Mouse (Mus musculus) hindbrain, embryonic 15.5 days (tissue): ENCODE measurements around the gene Prkcz. TPM values are rescaled to one million over a fixed set of nuclear protein-coding genes. Genes with fewer than 3 reads are reported as not detected.

ENCODE experiments used
- ATAC-seq: fragments of 200-750 bp; cut with Nextera tagmentation; 2 replicates; pipeline ENCODE4 v1.8.0; 2017; ENCODE audit warnings: low read depth, moderate number of reproducible peaks, moderate TSS enrichment; ENCODE audit not compliant: low FRiP score
- H3K27ac ChIP-seq: fragments of 300-500 bp; sonication (generic); replicated peaks from 2 replicates; pipeline ENCODE4 v1.5.1; 2015; ENCODE audit warnings: mild to moderate bottlenecking, inconsistent platforms
- H3K27me3 ChIP-seq: fragments of 300-500 bp; sonication (generic); 2 replicates; pipeline ENCODE4 v1.6.1; 2015; ENCODE audit warnings: control low read depth, inconsistent platforms
- H3K36me3 ChIP-seq: fragments of 300-500 bp; sonication (generic); 2 replicates; pipeline ENCODE4 v1.6.1; 2015; ENCODE audit warnings: control low read depth, inconsistent platforms
- H3K4me1 ChIP-seq: fragments of 300-500 bp; sonication (generic); replicated peaks from 2 replicates; pipeline ENCODE4 v1.6.1; 2015; ENCODE audit warnings: control low read depth, inconsistent platforms
- H3K4me2 ChIP-seq: fragments of 300-500 bp; sonication (generic); 2 replicates; pipeline ENCODE4 v1.6.1; 2015; ENCODE audit warnings: moderate library complexity, mild to moderate bottlenecking, inconsistent platforms
- H3K4me3 ChIP-seq: fragments of 300-500 bp; sonication (generic); 2 replicates; pipeline ENCODE4 v1.5.1; 2015; ENCODE audit warnings: mild to moderate bottlenecking, inconsistent platforms
- H3K9ac ChIP-seq: fragments of 300-500 bp; sonication (generic); 2 replicates; pipeline ENCODE4 v1.6.1; 2015; ENCODE audit warnings: inconsistent platforms
- H3K9me3 ChIP-seq: fragments of 300-500 bp; sonication (generic); 2 replicates; pipeline ENCODE4 v1.6.1; 2016; ENCODE audit warnings: control low read depth, inconsistent platforms
- WGBS: fragments of 180-500 bp; shearing (Covaris S2); methylation state at CpG from one replicate; pipeline ENCODE4 v1.1.7; 2015; 5-methylcytosine and 5-hydroxymethylcytosine counted together
- polyA plus RNA-seq: library from polyadenylated mRNA; unstranded; fragments of >200 nt; fragmentation: Nextera tagmentation; extraction: Ambion mirVana; gene quantifications from 2 replicates; pipeline ENCODE4 v1.2.1, GENCODE M21; 2015

Prkcz gene
- polyA plus RNA-seq, 1 experiment from 2014 or later = 87.2 TPM

DNA sequence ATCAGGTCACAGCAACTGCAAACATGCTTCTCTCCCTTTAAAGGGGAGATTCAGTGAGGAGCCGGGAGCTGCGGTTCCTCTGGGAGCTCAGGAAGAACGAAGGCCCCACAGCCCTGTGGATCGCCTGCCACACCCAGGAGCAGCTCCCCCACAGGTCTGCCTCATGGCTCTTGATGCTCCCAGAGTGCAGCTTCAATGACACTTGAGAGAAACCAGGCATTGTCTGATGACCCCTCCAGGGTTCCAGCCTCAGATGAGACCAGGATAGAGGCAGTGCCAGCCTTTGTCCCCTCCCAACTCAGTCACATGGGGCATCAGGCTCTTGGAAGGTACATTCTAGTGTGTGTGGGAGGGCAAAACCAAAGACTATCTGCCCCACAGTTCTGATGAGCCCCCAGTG is 59.2 kb downstream of the Prkcz start:
- peaks cover 31% of the 10 kb centered on the region for H3K4me1 ChIP-seq

DNA sequence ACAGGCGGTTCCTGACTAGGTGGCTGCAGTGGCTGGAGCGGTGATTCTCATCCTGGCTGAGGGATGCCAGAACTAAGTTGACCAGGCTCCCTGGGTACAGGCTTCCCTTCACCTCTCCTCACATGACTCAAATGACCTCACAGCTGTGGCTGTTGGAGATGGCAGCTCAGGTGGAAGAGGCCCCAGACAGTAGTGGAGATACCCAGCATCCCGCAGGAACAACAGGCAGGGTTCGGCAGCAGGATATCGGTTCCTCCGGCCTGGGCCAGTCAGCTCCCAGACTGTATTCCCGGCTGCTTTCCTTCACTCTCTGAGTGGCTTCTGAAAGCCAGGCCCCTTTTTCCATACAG is 60.1 kb downstream of the Prkcz start:
- Histone ChIP-seq H3K4me3 (no peak overlapping the region), H3K9me3 (no peaks in the 10 kb centered on the region), H3K4me1 (peaks cover 23% of the 10 kb centered on the region), H3K27me3 (no peaks in the 10 kb centered on the region), H3K36me3 (no peaks in the 10 kb centered on the region), H3K4me2 (no peak overlapping the region), H3K27ac (no peak overlapping the region), H3K9ac (no peak overlapping the region)
- ATAC-seq = no peak
- 89% methylated on average over 7 of the region's 7 CpGs for WGBS

More for the DNA sequence above, 59.2 kb downstream of the Prkcz start:
- H3K4me3 ChIP-seq = no peak overlapping the region
- no peaks in the 10 kb centered on the region for H3K9me3 ChIP-seq
- H3K27me3 ChIP-seq = no peaks in the 10 kb centered on the region
- no peak overlapping the region for H3K27ac ChIP-seq
- H3K4me2 ChIP-seq = no peak overlapping the region
- no peaks in the 10 kb centered on the region for H3K36me3 ChIP-seq
- no peak for ATAC-seq
- no peak overlapping the region for H3K9ac ChIP-seq
- WGBS = 56% methylated on average over 4 of the region's 4 CpGs

DNA sequence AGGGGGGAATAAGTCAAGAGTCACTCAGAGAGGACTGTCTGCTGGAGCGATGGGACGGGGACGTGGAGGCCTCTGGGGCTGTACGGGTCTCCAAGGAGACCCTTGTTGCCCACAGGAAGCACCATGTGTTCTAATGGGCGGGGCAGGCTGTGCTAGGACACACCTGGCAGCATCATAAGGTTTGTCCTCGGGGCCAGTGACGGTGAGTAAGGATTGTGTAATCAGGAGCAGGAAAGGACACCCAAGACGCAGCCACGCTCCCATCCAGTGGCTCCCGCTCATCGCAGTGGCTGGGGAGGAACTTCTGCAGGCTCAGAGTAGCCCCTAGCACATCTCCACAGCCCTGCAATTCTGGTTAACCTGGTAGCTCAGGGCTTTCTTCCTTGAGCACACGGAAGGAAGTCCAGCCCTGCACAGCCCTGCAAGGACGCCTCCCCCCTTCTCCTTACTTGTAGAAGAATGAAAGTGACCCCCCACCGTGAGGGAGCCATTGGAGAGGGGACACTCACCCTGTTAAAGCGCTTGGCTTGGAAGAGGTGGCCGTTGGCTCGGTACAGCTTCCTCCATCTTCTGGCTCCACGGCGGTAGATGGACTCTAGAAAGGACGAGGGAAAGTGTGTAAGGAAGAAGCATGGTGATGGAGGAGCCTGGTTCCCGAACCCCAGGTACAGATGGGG is 60.6 kb downstream of the Prkcz start:
- Histone ChIP-seq H3K4me2 (no peak overlapping the region), H3K9me3 (no peaks in the 10 kb centered on the region), H3K27ac (no peak overlapping the region), H3K9ac (no peak overlapping the region), H3K4me1 (peaks cover 18% of the 10 kb centered on the region), H3K36me3 (no peaks in the 10 kb centered on the region), H3K4me3 (no peak overlapping the region), H3K27me3 (no peaks in the 10 kb centered on the region)
- no peak for ATAC-seq
- 74% methylated on average over 21 of the region's 21 CpGs for WGBS

DNA sequence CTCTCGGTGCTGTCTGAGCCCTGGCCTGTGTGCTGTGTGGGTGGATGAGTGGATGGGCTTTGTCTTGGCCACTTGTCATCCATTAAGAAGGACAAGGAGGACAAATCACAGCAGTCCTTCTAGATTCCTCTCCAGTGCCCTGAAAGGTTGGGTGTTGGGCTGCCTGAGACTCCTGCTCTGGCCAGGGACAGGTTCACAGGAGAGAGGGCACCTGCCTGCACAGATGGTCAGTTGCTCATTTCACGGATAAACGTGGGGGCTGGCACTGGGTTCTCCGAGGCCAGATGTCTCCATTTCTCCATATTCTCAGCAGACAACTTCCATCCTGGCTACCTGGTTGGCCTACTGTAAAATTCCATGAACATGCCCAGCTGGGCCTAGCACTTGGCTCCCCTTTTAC is 62.3 kb downstream of the Prkcz start:
- no peak for ATAC-seq

DNA sequence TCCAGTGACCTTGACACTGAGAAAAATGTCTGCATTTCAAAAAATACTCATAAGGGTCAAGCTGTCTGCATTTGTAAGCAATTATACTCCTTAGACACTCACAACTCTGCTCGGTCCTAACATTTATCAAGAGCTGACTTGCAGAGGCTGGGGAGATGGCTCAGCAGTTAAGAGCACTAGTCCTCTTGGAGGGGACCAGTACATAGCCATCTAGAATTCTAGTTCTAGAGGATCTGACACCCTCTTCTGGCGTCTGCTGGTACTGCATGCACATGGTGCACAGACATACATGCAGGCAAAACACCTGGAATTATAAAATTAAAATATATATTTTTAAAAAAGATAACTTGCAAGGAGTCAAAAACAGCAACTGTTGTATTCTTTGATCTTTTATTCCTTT is 64.1 kb downstream of the Prkcz start:
- H3K9me3 ChIP-seq = no peaks in the 10 kb centered on the region
- no peak overlapping the region for H3K4me3 ChIP-seq
- 45% methylated on average over 2 of the region's 2 CpGs for WGBS
- no peak for ATAC-seq
- H3K36me3 ChIP-seq = no peaks in the 10 kb centered on the region
- H3K27ac ChIP-seq = no peak overlapping the region
- no peak overlapping the region for H3K4me2 ChIP-seq
- no peaks in the 10 kb centered on the region for H3K27me3 ChIP-seq
- peaks cover 5% of the 10 kb centered on the region; the same call in 1 of the 2 replicates for H3K4me1 ChIP-seq
- no peak overlapping the region for H3K9ac ChIP-seq

More for the DNA sequence above, 62.3 kb downstream of the Prkcz start:
- no peaks in the 10 kb centered on the region for H3K27me3 ChIP-seq
- no peak overlapping the region for H3K4me3 ChIP-seq
- H3K9me3 ChIP-seq = no peaks in the 10 kb centered on the region
- H3K9ac ChIP-seq = no peak overlapping the region
- H3K36me3 ChIP-seq = no peaks in the 10 kb centered on the region
- H3K4me1 ChIP-seq = peaks cover 7% of the 10 kb centered on the region; the same call in 1 of the 2 replicates
- WGBS = 78% methylated on average over 4 of the region's 4 CpGs
- H3K4me2 ChIP-seq = no peak overlapping the region
- no peak overlapping the region for H3K27ac ChIP-seq

DNA sequence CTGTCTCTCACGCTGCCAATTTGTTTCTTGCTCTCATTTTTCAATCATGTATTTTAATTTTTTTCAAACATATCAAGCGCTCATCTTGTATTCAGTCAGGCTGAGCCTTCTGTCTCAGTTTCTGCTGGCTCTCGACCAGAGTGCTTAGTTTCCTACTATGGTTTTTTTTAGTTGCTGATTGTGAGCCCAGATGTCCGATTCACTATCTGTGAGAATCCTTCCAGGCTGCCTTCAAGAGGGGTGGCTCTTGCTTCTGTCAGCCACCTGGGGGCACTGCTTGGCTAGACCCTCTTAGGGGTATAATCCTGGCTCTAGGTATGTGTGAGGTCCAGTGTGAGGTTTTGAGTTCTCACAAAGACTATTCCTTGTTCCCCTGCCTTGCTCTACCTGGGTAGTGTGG is 65.2 kb downstream of the Prkcz start:
- no peak overlapping the region for H3K4me3 ChIP-seq
- H3K4me1 ChIP-seq = no peaks in the 10 kb centered on the region
- no peak overlapping the region for H3K4me2 ChIP-seq
- H3K27ac ChIP-seq = 0 out of 2 replicates have a peak overlapping the region, but pooled peaks have one; percentile 4
- no peaks in the 10 kb centered on the region for H3K27me3 ChIP-seq
- no peak overlapping the region for H3K9ac ChIP-seq
- no peaks in the 10 kb centered on the region for H3K9me3 ChIP-seq
- ATAC-seq = no peak
- H3K36me3 ChIP-seq = no peaks in the 10 kb centered on the region
- 64% methylated on average over 4 of the region's 4 CpGs for WGBS

DNA sequence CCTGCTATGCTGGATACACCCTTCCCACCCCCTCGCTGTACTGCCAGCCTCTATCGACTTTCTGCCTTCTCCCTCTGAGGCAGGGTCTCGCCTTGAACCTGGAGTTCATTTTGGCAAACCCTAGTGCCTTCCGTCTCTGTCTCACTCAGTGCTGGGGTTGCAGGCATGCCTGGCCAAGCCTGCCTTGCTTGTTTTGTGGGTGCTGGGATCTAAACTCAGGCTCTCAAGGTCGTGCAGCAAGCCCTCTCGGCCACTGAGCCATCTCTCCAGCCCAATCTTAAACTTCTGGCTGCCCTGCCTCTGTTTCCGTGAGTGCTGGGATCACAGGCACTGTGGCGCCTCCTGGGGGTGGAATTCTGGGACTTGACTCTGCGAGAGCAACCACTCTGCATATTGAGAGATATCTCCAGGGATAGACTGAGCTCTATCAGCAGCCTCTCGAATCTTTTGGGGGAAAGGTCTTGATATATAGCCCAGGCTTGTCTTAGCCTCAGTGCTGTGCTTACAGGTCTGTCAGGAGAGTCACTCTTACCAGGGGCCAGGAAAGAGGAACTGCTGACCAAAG is 66.1 kb downstream of the Prkcz start:
- H3K9me3 ChIP-seq = no peaks in the 10 kb centered on the region
- H3K9ac ChIP-seq = no peak overlapping the region
- no peaks in the 10 kb centered on the region for H3K27me3 ChIP-seq
- no peak overlapping the region for H3K27ac ChIP-seq
- H3K36me3 ChIP-seq = no peaks in the 10 kb centered on the region
- no peak for ATAC-seq
- H3K4me3 ChIP-seq = no peak overlapping the region
- WGBS = 82% methylated on average over 10 of the region's 10 CpGs
- no peak overlapping the region for H3K4me2 ChIP-seq
- no peaks in the 10 kb centered on the region for H3K4me1 ChIP-seq

DNA sequence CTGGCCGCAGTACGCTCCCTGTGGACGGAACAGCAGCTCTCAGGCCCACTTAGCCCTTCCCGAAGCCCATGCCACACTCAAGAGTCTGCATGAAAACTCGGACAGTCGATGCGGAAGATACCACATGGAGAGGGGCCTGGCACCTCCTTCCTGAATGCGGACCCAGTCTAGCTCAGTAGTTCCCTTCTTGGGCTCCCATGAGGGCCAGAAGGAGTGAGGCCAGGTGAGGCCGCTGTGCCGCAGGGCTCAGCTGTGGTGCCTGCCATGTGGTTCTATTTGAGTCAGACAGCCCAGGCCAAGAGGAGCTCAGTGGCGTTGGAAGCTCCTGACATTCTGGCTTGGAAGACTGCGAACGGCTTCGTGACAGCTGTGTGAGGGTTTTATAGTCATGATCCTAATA is 66.8 kb downstream of the Prkcz start:
- Histone ChIP-seq H3K4me2 (no peak overlapping the region), H3K9me3 (no peaks in the 10 kb centered on the region), H3K36me3 (peaks cover under 1% of the 10 kb centered on the region; the same call in 1 of the 2 replicates), H3K27ac (no peak overlapping the region), H3K9ac (no peak overlapping the region), H3K27me3 (no peaks in the 10 kb centered on the region), H3K4me1 (no peaks in the 10 kb centered on the region), H3K4me3 (no peak overlapping the region)
- no peak for ATAC-seq
- 88% methylated on average over 14 of the region's 14 CpGs for WGBS

DNA sequence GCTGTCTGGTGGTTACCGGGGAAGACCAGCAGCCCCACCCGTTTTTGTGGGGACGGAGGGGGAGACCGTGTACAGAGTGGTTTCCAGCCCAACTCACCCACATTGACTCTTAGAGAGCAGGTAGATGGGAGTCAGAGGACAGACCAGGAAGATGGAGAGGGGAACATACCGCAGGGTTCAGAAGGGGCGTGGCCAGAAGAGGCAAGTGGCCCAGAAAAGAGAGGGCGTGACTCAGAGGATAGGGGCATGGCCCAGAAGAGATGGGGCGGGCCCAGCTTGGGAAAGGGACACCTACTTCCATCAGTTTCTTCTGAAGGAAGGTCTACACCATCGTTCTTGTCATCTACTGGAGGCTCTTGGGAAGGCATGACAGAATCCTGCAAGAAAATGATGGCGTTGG is 68.3 kb downstream of the Prkcz start:
- no peak overlapping the region for H3K9ac ChIP-seq
- no peaks in the 10 kb centered on the region for H3K9me3 ChIP-seq
- H3K27me3 ChIP-seq = no peaks in the 10 kb centered on the region
- H3K27ac ChIP-seq = no peak overlapping the region
- ATAC-seq = no peak
- H3K4me3 ChIP-seq = no peak overlapping the region
- H3K36me3 ChIP-seq = peaks cover 7% of the 10 kb centered on the region; the same call in 1 of the 2 replicates
- no peaks in the 10 kb centered on the region for H3K4me1 ChIP-seq
- 90% methylated on average over 10 of the region's 10 CpGs for WGBS
- H3K4me2 ChIP-seq = no peak overlapping the region

DNA sequence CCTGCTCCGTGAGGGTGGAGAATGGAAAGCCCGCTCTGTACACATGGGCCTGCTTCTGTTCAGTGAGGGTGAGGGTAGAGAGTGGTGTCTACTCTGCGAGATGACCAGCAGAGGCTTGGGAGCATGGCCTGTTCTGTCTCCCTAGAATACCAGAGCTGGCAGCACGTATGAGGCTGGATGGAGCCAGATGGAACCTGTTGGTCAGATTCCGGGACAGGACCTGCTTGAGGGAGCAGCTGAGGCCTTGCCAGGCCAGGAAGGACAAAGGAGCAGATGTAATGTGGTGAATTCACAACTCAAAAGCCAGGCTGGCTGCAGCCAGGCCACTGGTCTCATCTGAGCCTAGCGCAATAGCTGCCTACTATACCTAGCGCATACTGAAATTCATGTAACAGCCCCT is 71.1 kb downstream of the Prkcz start:
- H3K27ac ChIP-seq = no peak overlapping the region
- no peaks in the 10 kb centered on the region for H3K27me3 ChIP-seq
- H3K36me3 ChIP-seq = peaks cover 20% of the 10 kb centered on the region
- H3K4me2 ChIP-seq = no peak overlapping the region
- no peak overlapping the region for H3K9ac ChIP-seq
- WGBS = 87% methylated on average over 7 of the region's 7 CpGs
- no peaks in the 10 kb centered on the region for H3K9me3 ChIP-seq
- H3K4me3 ChIP-seq = no peak overlapping the region
- ATAC-seq = no peak
- no peaks in the 10 kb centered on the region for H3K4me1 ChIP-seq

DNA sequence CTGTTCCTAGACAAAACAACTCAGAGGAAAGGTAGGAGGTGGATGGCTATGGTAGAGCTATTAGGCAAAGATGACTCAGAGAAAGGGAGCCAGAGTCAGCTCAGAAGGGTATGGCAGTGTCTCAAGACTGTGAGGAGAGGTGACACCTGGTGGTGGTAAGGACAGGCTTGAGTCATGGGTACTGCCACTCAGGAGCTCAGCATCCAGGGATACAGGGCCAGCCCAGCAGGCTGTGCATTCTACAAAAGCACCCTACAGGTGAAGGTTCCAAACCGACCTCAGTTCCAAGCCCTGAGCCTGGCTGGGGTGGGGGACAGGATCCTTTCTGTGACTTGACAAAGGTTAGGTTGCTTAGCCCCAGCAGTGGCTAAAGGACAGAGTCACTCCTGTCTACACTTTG is 72.6 kb downstream of the Prkcz start:
- ATAC-seq = no peak
- H3K9me3 ChIP-seq = no peaks in the 10 kb centered on the region
- H3K36me3 ChIP-seq = peaks cover 20% of the 10 kb centered on the region

DNA sequence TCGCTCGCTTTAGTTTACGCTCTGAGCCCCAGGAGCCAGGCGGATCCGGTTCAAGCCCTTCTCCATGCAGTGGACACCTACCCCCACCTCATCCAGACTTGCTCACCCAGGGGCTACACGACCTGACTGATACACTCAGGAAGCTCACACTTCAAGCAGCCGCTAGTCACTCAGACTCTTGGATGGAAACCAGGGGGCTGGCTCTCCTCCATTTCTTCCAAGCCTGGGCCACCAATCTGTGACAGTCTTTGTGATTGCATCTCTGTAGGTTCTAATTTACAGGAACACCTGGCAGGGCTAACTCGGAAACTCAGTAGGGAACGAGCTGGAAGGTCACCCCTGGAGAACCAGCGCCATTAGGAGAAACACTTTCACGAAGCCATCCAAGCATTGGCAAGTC is 73.4 kb downstream of the Prkcz start:
- Histone ChIP-seq H3K27ac (no peak overlapping the region), H3K4me3 (no peak overlapping the region), H3K4me2 (no peak overlapping the region), H3K27me3 (no peaks in the 10 kb centered on the region), H3K9me3 (no peaks in the 10 kb centered on the region), H3K9ac (no peak overlapping the region), H3K4me1 (peaks cover 8% of the 10 kb centered on the region; the same call in 1 of the 2 replicates), H3K36me3 (peaks cover 20% of the 10 kb centered on the region)
- ATAC-seq = no peak
- WGBS = 86% methylated on average over 11 of the region's 11 CpGs

More for the DNA sequence above, 72.6 kb downstream of the Prkcz start:
- no peaks in the 10 kb centered on the region for H3K27me3 ChIP-seq
- H3K9ac ChIP-seq = no peak overlapping the region
- 68% methylated on average over 1 of the region's 1 CpGs for WGBS
- H3K4me3 ChIP-seq = no peak overlapping the region
- no peak overlapping the region for H3K27ac ChIP-seq
- no peaks in the 10 kb centered on the region for H3K4me1 ChIP-seq
- no peak overlapping the region for H3K4me2 ChIP-seq

DNA sequence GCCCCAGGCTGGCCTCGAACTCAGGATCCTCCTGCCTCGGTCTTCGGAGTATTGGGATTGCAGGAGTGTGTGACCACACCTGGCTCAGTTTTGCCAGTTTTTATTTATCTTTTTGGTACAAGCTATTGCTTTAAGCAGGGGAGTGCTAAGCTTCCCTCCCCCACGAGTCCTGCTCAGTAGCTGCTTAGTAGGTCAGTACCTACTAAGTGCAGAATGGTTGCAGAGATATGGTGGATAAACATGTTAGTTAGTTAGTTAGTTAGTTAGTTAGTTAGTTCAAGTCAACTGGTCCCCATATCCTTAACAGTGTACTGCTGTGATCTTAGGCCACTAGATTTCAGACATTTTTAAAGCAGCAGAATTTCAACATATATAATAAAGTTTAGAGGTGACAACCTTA is 75.1 kb downstream of the Prkcz start:
- H3K9ac ChIP-seq = no peak overlapping the region
- H3K27me3 ChIP-seq = no peaks in the 10 kb centered on the region
- H3K27ac ChIP-seq = no peak overlapping the region
- H3K4me2 ChIP-seq = no peak overlapping the region
- WGBS = 95% methylated on average over 4 of the region's 4 CpGs
- no peaks in the 10 kb centered on the region for H3K9me3 ChIP-seq
- no peak overlapping the region for H3K4me3 ChIP-seq
- no peak for ATAC-seq
- peaks cover 10% of the 10 kb centered on the region; the same call in 1 of the 2 replicates for H3K4me1 ChIP-seq
- peaks cover 20% of the 10 kb centered on the region for H3K36me3 ChIP-seq
